Comparison of ENCODE assay signal across 10 mouse cellular contexts in genomic region chr7:4993999-4994788, GRCm38 (mm10). TPM values are rescaled to one million over a fixed set of nuclear protein-coding genes. Genes with fewer than 3 reads are reported as not detected.
A peak's percentile ranks its signal among the peaks of the same experiment; 100 is the strongest.
DNase-seq lines count a peak whose midpoint lies in the region; ATAC-seq lines count a peak whose summit lies in the region.
"Had no signal": no experiment of that assay in that cellular context is flagged by ENCODE, and none has a peak within 500 bp of the region (broad histone marks: within the 10 kb centered on the region; RNA-seq: fewer than 3 reads in every experiment).

No protein-coding gene starts in this region.

- no peak overlapping the region for H3K27ac ChIP-seq in kidney, embryonic 15.5 days
- H3K27ac ChIP-seq in forebrain, embryonic 14.5 days (ENCODE audit: low read depth, low read length), result no peak overlapping the region
- H3K27ac ChIP-seq in midbrain, embryonic 12.5 days (replicated peaks), result no peak overlapping the region

- peaks cover 27% of the 10 kb centered on the region for H3K4me1 ChIP-seq in kidney, embryonic 15.5 days
- H3K4me1 ChIP-seq in forebrain, embryonic 14.5 days (ENCODE audit: control insufficient read depth, insufficient read depth, low read length), result peaks cover 10% of the 10 kb centered on the region
- H3K4me1 ChIP-seq in midbrain, embryonic 12.5 days, result peaks cover 28% of the 10 kb centered on the region

- peaks cover 7% of the 10 kb centered on the region; the same call in 1 of the 2 replicates for H3K27me3 ChIP-seq in kidney, embryonic 15.5 days
- H3K27me3 ChIP-seq in forebrain, embryonic 14.5 days (replicated peaks; ENCODE audit: control insufficient read depth, insufficient read depth, low read length), result no peaks in the 10 kb centered on the region
- H3K27me3 ChIP-seq in midbrain, embryonic 12.5 days, result peaks cover 23% of the 10 kb centered on the region
- H3K27me3 ChIP-seq: Patski had no signal

- WGBS in kidney, embryonic 15.5 days, result 56% methylated on average over 59 of the region's 59 CpGs
- WGBS in forebrain, embryonic 14.5 days, result 60% methylated on average over 55 of the region's 59 CpGs
- WGBS in midbrain, embryonic 12.5 days, result 53% methylated on average over 59 of the region's 59 CpGs

- peaks cover 3% of the 10 kb centered on the region for H3K9me3 ChIP-seq in kidney, embryonic 15.5 days (replicated peaks)
- H3K9me3 ChIP-seq in forebrain, embryonic 14.5 days (replicated peaks; ENCODE audit: control insufficient read depth, low read length), result no peaks in the 10 kb centered on the region
- H3K9me3 ChIP-seq in midbrain, embryonic 12.5 days, result 0 out of 2 replicates have a peak, but pooled peaks cover 3% of the 10 kb centered on the region

- H3K4me2 ChIP-seq in kidney, embryonic 15.5 days, result peak overlapping the region; percentile 78
- H3K4me2 ChIP-seq in forebrain, embryonic 14.5 days (ENCODE audit: low read length), result peak overlapping the region; percentile 69
- H3K4me2 ChIP-seq in midbrain, embryonic 12.5 days (replicated peaks), result peak overlapping the region; percentile 84

- H3K9ac ChIP-seq in kidney, embryonic 15.5 days, result no peak overlapping the region
- peak overlapping the region; percentile 48 for H3K9ac ChIP-seq in forebrain, embryonic 14.5 days (ENCODE audit: low read length)
- peak overlapping the region; percentile 93; the same call in 1 of the 2 replicates for H3K9ac ChIP-seq in midbrain, embryonic 12.5 days (replicated peaks)

- peaks cover 32% of the 10 kb centered on the region for H3K36me3 ChIP-seq in kidney, embryonic 15.5 days
- peaks cover 31% of the 10 kb centered on the region for H3K36me3 ChIP-seq in forebrain, embryonic 14.5 days (ENCODE audit: control insufficient read depth, insufficient read depth, low read length)
- H3K36me3 ChIP-seq in midbrain, embryonic 12.5 days, result peaks cover 40% of the 10 kb centered on the region

- peak overlapping the region; percentile 68; the same call in 1 of the 2 replicates for H3K4me3 ChIP-seq in kidney, embryonic 15.5 days (replicated peaks)
- peak overlapping the region; percentile 80 for H3K4me3 ChIP-seq in forebrain, embryonic 14.5 days (ENCODE audit: low read depth, low read length)
- H3K4me3 ChIP-seq in midbrain, embryonic 12.5 days, result peak overlapping the region; percentile 84

- ATAC-seq in kidney, embryonic 15.5 days (replicated peaks; ENCODE audit: low FRiP score), result no peak; the same call in 1 of the 2 replicates
- ATAC-seq in forebrain, embryonic 14.5 days, result no peak
- ATAC-seq in midbrain, embryonic 12.5 days (ENCODE audit: low FRiP score, low read depth), result no peak
- no peak for ATAC-seq in erythroid progenitor cell, adult 5-6 weeks (replicated peaks; ENCODE audit: low FRiP score, poor library complexity, severe bottlenecking)
- ATAC-seq: Patski had no signal

- no peak for DNase-seq in kidney, adult 18-20 months
- DNase-seq in cerebellum, postnatal 14 days, result peak; percentile 40 to 41
- no peak for DNase-seq in forebrain, embryonic 14.5 days (ENCODE audit: low spot score)
- no peak for DNase-seq in c-Kit-positive CD71-positive TER-119-positive erythroid progenitor cells, embryonic 14.5 days (ENCODE audit: low spot score)
- no peak for DNase-seq in adrenal gland, adult (ENCODE audit: inconsistent age in 2 of 2, low spot score in 1 of 2)

RNA-seq across cellular contexts. Expression of gene Zfp579, which starts 1.8 kb away (rescaled TPM):
- polyA plus RNA-seq in kidney, embryonic 15.5 days (2015; fragmentation: Nextera tagmentation; extraction: Ambion mirVana), result 36.7 and 39.9 TPM in 2 replicates
- 37.9 and 52.9 TPM in 2 replicates for polyA plus RNA-seq in forebrain, embryonic 14.5 days (2014; fragmentation: Nextera tagmentation; extraction: Ambion mirVana)
- 60.9 and 68.8 TPM in 2 replicates for polyA plus RNA-seq in midbrain, embryonic 12.5 days (2016; fragmentation: Nextera tagmentation; extraction: Ambion mirVana)
- total RNA-seq in erythroid progenitor cell, adult 5-6 weeks (2015; ENCODE audit: low replicate concordance), result 9.2 TPM in 1 of 2 replicates, not detected in the other
- total RNA-seq in erythroid progenitor cell, adult 5-6 weeks (2017; ENCODE audit: low replicate concordance), result 1.8 TPM in 1 of 2 replicates, not detected in the other

RNA-seq across cellular contexts. Expression of gene Zfp524, which starts 20.0 kb away (rescaled TPM):
- polyA plus RNA-seq in kidney, embryonic 15.5 days (2015; fragmentation: Nextera tagmentation; extraction: Ambion mirVana), result 10.4 and 12.7 TPM in 2 replicates
- polyA plus RNA-seq in forebrain, embryonic 14.5 days (2014; fragmentation: Nextera tagmentation; extraction: Ambion mirVana), result 11.3 and 13.5 TPM in 2 replicates
- polyA plus RNA-seq in midbrain, embryonic 12.5 days (2016; fragmentation: Nextera tagmentation; extraction: Ambion mirVana), result 7.5 and 9.3 TPM in 2 replicates
- 4.7 and 16.3 TPM in 2 replicates for total RNA-seq in erythroid progenitor cell, adult 5-6 weeks (2015; ENCODE audit: low replicate concordance)
- 0.64 and 3.2 TPM in 2 replicates for total RNA-seq in erythroid progenitor cell, adult 5-6 weeks (2017; ENCODE audit: low replicate concordance)

RNA-seq across cellular contexts. Expression of gene Fiz1, which starts 20.3 kb away (rescaled TPM):
- polyA plus RNA-seq in kidney, embryonic 15.5 days (2015; fragmentation: Nextera tagmentation; extraction: Ambion mirVana), result 46.5 and 53.1 TPM in 2 replicates
- polyA plus RNA-seq in forebrain, embryonic 14.5 days (2014; fragmentation: Nextera tagmentation; extraction: Ambion mirVana), result 34.3 and 42.8 TPM in 2 replicates
- 69.0 and 73.4 TPM in 2 replicates for polyA plus RNA-seq in midbrain, embryonic 12.5 days (2016; fragmentation: Nextera tagmentation; extraction: Ambion mirVana)
- 11.9 and 14.7 TPM in 2 replicates for total RNA-seq in erythroid progenitor cell, adult 5-6 weeks (2015; ENCODE audit: low replicate concordance)
- 5.6 and 9.1 TPM in 2 replicates for total RNA-seq in erythroid progenitor cell, adult 5-6 weeks (2017; ENCODE audit: low replicate concordance)

RNA-seq across cellular contexts. Expression of gene Gm44973, which starts 21.1 kb away (rescaled TPM):
- 1.6 and 2.5 TPM in 2 replicates for polyA plus RNA-seq in kidney, embryonic 15.5 days (2015; fragmentation: Nextera tagmentation; extraction: Ambion mirVana)
- 0.59 and 1.9 TPM in 2 replicates for polyA plus RNA-seq in forebrain, embryonic 14.5 days (2014; fragmentation: Nextera tagmentation; extraction: Ambion mirVana)
- polyA plus RNA-seq in midbrain, embryonic 12.5 days (2016; fragmentation: Nextera tagmentation; extraction: Ambion mirVana), result 0.25 TPM in 1 of 2 replicates, not detected in the other
- 5.0 TPM in 1 of 2 replicates, not detected in the other for total RNA-seq in erythroid progenitor cell, adult 5-6 weeks (2015; ENCODE audit: low replicate concordance)
- 1.4 TPM in 1 of 2 replicates, not detected in the other for total RNA-seq in erythroid progenitor cell, adult 5-6 weeks (2017; ENCODE audit: low replicate concordance)
- polyA plus RNA-seq: liver, adult 2 months had no signal

RNA-seq across cellular contexts. Expression of gene Sbk3, which starts 23.2 kb away (rescaled TPM):
- not detected in 2 replicates for polyA plus RNA-seq in kidney, embryonic 15.5 days (2015; fragmentation: Nextera tagmentation; extraction: Ambion mirVana)
- polyA plus RNA-seq in forebrain, embryonic 14.5 days (2014; fragmentation: Nextera tagmentation; extraction: Ambion mirVana), result 0.39 and 0.42 TPM in 2 replicates
- 0.14 TPM in 1 of 2 replicates, not detected in the other for polyA plus RNA-seq in midbrain, embryonic 12.5 days (2016; fragmentation: Nextera tagmentation; extraction: Ambion mirVana)
- total RNA-seq in erythroid progenitor cell, adult 5-6 weeks (2015; ENCODE audit: low replicate concordance), result not detected in 2 replicates
- total RNA-seq in erythroid progenitor cell, adult 5-6 weeks (2017; ENCODE audit: low replicate concordance), result not detected in 2 replicates
- total RNA-seq: liver, adult 2 months had no signal
- polyA plus RNA-seq: liver, adult 2 months had no signal

Comparison
In these comparisons a context has a peak if more than half of its experiments do, and no peak if none do; other contexts are left out.
1. DNase-seq: peak in cerebellum, postnatal 14 days (2 of 2); none in kidney, adult 18-20 months (single experiment), forebrain, embryonic 14.5 days (single experiment), c-Kit-positive CD71-positive TER-119-positive erythroid progenitor cells, embryonic 14.5 days (single experiment) and adrenal gland, adult (0 of 2).
2. Peak in every context shown above with its lines, with median percentiles within 50 percentile points of each other: H3K4me2 ChIP-seq and H3K4me3 ChIP-seq.